Mouse (Mus musculus): ENCODE results near the gene Psma3. TPM values are rescaled to one million over a fixed set of nuclear protein-coding genes. Genes with fewer than 3 reads are reported as not detected.

Psma3 gene
- polyA plus RNA-seq, 1 experiment = 35.6 TPM

DNA sequence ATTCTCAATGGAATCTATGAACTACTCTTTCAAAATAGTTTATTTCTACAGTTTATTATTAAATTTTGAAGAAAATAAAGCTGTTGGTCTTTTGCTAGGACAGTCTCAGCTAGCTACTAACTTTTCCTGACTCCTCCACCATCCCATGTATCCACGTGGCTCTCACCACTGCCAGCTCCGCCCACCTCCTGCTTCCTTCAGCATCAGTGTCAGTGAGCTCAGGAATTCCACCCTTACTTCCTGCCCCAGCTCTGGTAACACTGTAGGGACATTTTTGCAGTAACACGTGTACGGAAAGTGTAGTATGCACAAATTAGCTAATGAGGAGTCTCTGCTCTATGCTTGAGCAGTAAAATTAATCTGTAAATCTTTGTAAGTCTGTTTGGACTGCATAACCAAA lies 35.3 kb downstream of the Psma3 start:
- no peak overlapping the region for H3K4me3 ChIP-seq (ENCODE audit: control insufficient read depth, insufficient read depth, low read length)
- no peak overlapping the region for H3K27ac ChIP-seq (ENCODE audit: control insufficient read depth, insufficient read depth, low read length)
- TF ChIP-seq CTCF (IDR thresholded peaks at IDR 0.05; ENCODE audit: borderline replicate concordance, control insufficient read depth, extremely low read depth, insufficient read depth, low read length, poor library complexity) = no peak
- TF ChIP-seq POLR2A (IDR thresholded peaks at IDR 0.05; ENCODE audit: control insufficient read depth, extremely low read depth, insufficient read depth, low read length, poor library complexity) = no peak
- no peaks in the 10 kb centered on the region for H3K27me3 ChIP-seq (ENCODE audit: control insufficient read depth, insufficient read depth, low read length)
- peaks cover 52% of the 10 kb centered on the region for H3K36me3 ChIP-seq (ENCODE audit: control insufficient read depth, insufficient read depth, low read length)
- peaks cover 14% of the 10 kb centered on the region for H3K4me1 ChIP-seq (replicated peaks; ENCODE audit: control insufficient read depth, insufficient read depth, low read length)
- DNase-seq = no peak
- 81% methylated on average over 4 of the region's 4 CpGs for WGBS

DNA sequence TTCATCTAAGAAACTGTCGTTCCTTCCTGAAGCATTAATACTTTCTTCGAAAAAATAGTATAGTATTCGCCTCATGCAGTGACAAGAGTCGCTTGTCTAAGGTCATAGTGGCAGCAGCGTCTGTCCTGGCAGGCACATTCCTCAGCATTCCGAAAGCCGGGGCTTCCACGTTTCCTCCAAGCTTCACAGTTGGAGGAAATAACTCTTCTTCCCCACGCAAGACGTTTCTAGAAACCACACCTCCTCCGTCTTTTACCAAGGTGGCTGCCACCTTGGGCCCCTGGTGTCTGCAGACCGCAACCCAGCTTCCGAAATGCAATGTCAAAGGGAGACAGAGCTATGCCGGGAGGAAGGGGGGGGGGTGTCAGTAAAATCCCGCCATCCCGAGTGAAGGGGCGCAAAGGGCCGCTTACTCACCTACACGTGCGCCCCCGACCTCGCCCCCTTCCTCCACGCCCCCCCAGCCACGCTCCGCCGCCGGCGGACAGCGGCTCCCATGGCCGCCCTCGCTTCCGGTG lies 40.5 kb downstream of the Psma3 start:
- H3K27me3 ChIP-seq (ENCODE audit: control insufficient read depth, insufficient read depth, low read length) = no peaks in the 10 kb centered on the region
- H3K4me1 ChIP-seq (replicated peaks; ENCODE audit: control insufficient read depth, insufficient read depth, low read length) = peaks cover 9% of the 10 kb centered on the region
- under 1% methylated on average over 32 of the region's 32 CpGs for whole genome bisulfite sequencing
- DNase-seq = no peak
- peak overlapping the region; percentile 95 for H3K27ac ChIP-seq (ENCODE audit: control insufficient read depth, insufficient read depth, low read length)
- peak overlapping the region; percentile 88 for H3K4me3 ChIP-seq (ENCODE audit: control insufficient read depth, insufficient read depth, low read length)
- TF ChIP-seq POLR2A (IDR thresholded peaks at IDR 0.05; ENCODE audit: control insufficient read depth, extremely low read depth, insufficient read depth, low read length, poor library complexity) (no peak), CTCF (IDR thresholded peaks at IDR 0.05; ENCODE audit: borderline replicate concordance, control insufficient read depth, extremely low read depth, insufficient read depth, low read length, poor library complexity) (no peak)
- H3K36me3 ChIP-seq (ENCODE audit: control insufficient read depth, insufficient read depth, low read length) = peaks cover 19% of the 10 kb centered on the region

DNA sequence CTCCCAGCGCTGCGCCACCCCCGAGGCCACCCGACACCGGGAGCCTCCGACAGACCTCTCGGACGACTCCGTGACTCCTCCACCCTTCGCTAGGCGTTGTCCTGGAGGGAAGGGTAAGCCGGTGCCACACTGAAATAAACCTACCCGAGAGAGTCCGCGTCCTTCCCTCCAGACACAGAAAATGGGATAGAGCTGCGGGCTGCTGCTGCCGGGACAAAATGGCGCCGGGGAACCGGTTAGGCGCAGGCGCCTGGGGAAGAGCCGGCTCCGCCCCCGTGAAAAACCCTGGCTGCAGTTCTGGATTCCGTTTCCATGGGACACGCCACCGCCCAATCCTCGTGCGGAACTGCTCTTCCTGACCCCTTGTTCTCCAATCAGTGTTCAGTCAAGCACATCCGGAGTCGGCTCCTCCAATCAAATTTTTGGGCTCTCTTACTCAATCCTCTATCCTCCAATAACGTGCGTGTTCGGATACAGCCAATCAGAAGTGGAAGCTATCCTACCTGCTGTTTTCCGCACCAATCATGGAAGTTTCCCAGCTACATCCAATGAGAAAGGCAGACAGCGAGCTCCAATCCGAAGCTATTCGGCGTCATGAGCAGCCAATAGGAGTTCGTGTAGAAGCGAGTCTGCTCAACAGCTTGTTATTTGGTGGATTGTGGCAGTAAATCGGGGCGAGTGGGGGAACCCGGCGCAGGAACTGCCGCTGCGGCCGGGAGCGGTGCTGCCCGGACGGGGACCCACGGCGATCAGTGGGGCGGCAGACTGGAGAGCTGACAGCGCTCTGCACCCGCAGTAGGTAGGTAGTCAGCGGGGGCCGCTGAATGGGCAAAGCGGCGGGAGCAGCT lies 41.2 kb downstream of the Psma3 start, which contains the start of gene Arid4a:
Gene Arid4a (plus strand): TSS at position 628 of the 848 bp plus-strand sequence.
- Histone ChIP-seq H3K27ac (ENCODE audit: control insufficient read depth, insufficient read depth, low read length) (peak within 1 kb of the TSS; percentile 95), H3K4me1 (replicated peaks; ENCODE audit: control insufficient read depth, insufficient read depth, low read length) (peaks cover 9% of the 10 kb centered on the region), H3K4me3 (ENCODE audit: control insufficient read depth, insufficient read depth, low read length) (peak within 1 kb of the TSS; percentile 88), H3K27me3 (ENCODE audit: control insufficient read depth, insufficient read depth, low read length) (no peaks in the 10 kb centered on the region), H3K36me3 (ENCODE audit: control insufficient read depth, insufficient read depth, low read length) (peaks cover 19% of the 10 kb centered on the region)
- WGBS = under 1% methylated on average over 61 of the region's 61 CpGs
- no peak for TF ChIP-seq CTCF (IDR thresholded peaks at IDR 0.05; ENCODE audit: borderline replicate concordance, control insufficient read depth, extremely low read depth, insufficient read depth, low read length, poor library complexity)
- peak; percentile 97 for TF ChIP-seq POLR2A (IDR thresholded peaks at IDR 0.05; ENCODE audit: control insufficient read depth, extremely low read depth, insufficient read depth, low read length, poor library complexity)
- DNase-seq = peak; percentile 93

DNA sequence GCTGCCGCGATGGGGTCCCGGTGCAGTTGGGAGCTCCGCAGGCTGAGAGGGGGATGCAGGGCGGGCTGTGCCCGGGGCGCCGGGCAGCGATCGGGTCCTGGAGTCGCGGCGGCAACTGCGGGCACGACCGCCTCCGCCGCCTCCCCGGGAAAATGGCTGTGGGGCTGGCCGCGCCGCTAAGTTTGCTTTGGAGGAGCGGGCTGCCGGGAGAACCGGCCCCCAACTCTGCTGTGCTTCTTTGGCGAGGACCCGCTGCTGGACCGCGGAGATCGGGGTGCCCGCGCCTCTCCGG lies 41.7 kb downstream of the Psma3 start:
- no peak for DNase-seq
- H3K4me3 ChIP-seq (ENCODE audit: control insufficient read depth, insufficient read depth, low read length) = peak overlapping the region; percentile 87
- H3K27ac ChIP-seq (ENCODE audit: control insufficient read depth, insufficient read depth, low read length) = peak overlapping the region; percentile 79
- peaks cover 25% of the 10 kb centered on the region for H3K36me3 ChIP-seq (ENCODE audit: control insufficient read depth, insufficient read depth, low read length)
- H3K27me3 ChIP-seq (ENCODE audit: control insufficient read depth, insufficient read depth, low read length) = no peaks in the 10 kb centered on the region
- TF ChIP-seq CTCF (IDR thresholded peaks at IDR 0.05; ENCODE audit: borderline replicate concordance, control insufficient read depth, extremely low read depth, insufficient read depth, low read length, poor library complexity) (no peak; the same call in 1 of the 2 replicates), POLR2A (IDR thresholded peaks at IDR 0.05; ENCODE audit: control insufficient read depth, extremely low read depth, insufficient read depth, low read length, poor library complexity) (no peak)
- under 1% methylated on average over 31 of the region's 33 CpGs for WGBS
- peaks cover 9% of the 10 kb centered on the region for H3K4me1 ChIP-seq (replicated peaks; ENCODE audit: control insufficient read depth, insufficient read depth, low read length)

DNA sequence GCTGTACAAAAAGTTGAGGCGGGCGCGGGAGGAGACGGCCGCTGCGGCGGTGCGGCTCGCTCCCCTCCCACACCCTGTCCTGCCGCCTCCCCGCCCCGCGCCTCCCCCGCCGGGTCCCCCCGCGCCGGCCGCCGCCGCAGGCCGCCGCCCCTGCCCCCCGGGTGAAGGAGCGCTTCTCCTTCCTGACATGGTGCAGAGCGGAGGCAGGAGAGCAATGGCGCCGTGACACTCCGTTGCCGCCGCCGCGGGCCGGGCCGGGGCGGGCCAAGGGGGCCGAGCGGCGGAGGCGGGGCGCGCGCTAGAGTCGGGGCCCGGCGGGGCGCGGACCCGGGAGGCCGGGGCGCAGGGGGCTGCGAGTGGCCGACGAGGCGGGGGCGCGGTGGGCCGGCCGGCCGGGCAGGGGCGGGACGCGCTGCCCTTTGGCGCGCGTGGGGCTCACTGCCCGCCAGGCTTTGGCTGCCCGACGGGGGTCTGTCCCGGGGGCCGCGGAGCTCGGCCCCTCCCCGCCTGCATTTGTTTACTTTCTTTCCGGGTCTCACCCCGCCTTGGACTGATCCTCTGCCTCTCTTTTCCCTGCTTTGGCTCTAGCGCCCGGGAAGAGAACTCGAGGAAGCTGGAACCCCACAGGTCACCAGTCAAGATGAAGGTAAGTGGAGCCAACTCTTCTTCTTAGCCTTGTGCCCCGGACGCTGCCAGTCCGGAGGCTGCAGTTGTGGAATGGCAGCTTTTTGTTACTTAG lies 42.3 kb downstream of the Psma3 start:
- H3K27me3 ChIP-seq (ENCODE audit: control insufficient read depth, insufficient read depth, low read length) = no peaks in the 10 kb centered on the region
- WGBS = 1% methylated on average over 79 of the region's 82 CpGs
- H3K36me3 ChIP-seq (ENCODE audit: control insufficient read depth, insufficient read depth, low read length) = peaks cover 30% of the 10 kb centered on the region
- H3K4me3 ChIP-seq (ENCODE audit: control insufficient read depth, insufficient read depth, low read length) = peak overlapping the region; percentile 87
- peak; percentile 62 for DNase-seq
- no peak for TF ChIP-seq POLR2A (IDR thresholded peaks at IDR 0.05; ENCODE audit: control insufficient read depth, extremely low read depth, insufficient read depth, low read length, poor library complexity)
- no peak for TF ChIP-seq CTCF (IDR thresholded peaks at IDR 0.05; ENCODE audit: borderline replicate concordance, control insufficient read depth, extremely low read depth, insufficient read depth, low read length, poor library complexity)
- peak overlapping the region; percentile 79 for H3K27ac ChIP-seq (ENCODE audit: control insufficient read depth, insufficient read depth, low read length)
- peaks cover 9% of the 10 kb centered on the region for H3K4me1 ChIP-seq (replicated peaks; ENCODE audit: control insufficient read depth, insufficient read depth, low read length)

DNA sequence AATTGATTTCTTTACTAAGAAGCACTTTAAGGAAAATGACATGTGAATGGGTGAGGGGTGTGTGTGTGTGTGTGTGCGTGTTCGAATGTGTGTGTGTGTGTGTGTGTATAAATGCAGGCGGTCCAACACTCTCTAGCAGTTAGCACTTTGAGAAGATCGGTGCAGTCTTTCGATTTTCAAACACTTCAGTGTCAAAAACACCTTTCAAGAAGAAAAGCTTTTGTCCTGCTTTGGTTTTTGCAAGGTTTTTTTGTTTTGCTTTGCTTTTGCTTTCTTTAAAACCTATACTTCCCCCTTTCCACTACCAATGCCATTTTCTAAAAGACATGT lies 42.8 kb downstream of the Psma3 start:
- 2% methylated on average over 5 of the region's 5 CpGs for WGBS
- H3K4me3 ChIP-seq (ENCODE audit: control insufficient read depth, insufficient read depth, low read length) = peak overlapping the region; percentile 87
- peaks cover 7% of the 10 kb centered on the region for H3K4me1 ChIP-seq (replicated peaks; ENCODE audit: control insufficient read depth, insufficient read depth, low read length)
- peaks cover 35% of the 10 kb centered on the region for H3K36me3 ChIP-seq (ENCODE audit: control insufficient read depth, insufficient read depth, low read length)
- no peak for DNase-seq
- no peaks in the 10 kb centered on the region for H3K27me3 ChIP-seq (ENCODE audit: control insufficient read depth, insufficient read depth, low read length)
- TF ChIP-seq CTCF (IDR thresholded peaks at IDR 0.05; ENCODE audit: borderline replicate concordance, control insufficient read depth, extremely low read depth, insufficient read depth, low read length, poor library complexity) (no peak), POLR2A (IDR thresholded peaks at IDR 0.05; ENCODE audit: control insufficient read depth, extremely low read depth, insufficient read depth, low read length, poor library complexity) (no peak)
- H3K27ac ChIP-seq (ENCODE audit: control insufficient read depth, insufficient read depth, low read length) = peak overlapping the region; percentile 56
